Comparison of ENCODE assay signal across 9 mouse cellular contexts in genomic region chr7:16920150-16920579, GRCm38 (mm10). TPM values are rescaled to one million over a fixed set of nuclear protein-coding genes. Genes with fewer than 3 reads are reported as not detected.
DNase-seq lines count a peak whose midpoint lies in the region; ATAC-seq and TF ChIP-seq lines count a peak whose summit lies in the region.
"Had no signal": no experiment of that assay in that cellular context is flagged by ENCODE, and none has a peak within 500 bp of the region (broad histone marks: within the 10 kb centered on the region; RNA-seq: fewer than 3 reads in every experiment).

No protein-coding gene starts in this region.

- 44% methylated on average over 7 of the region's 7 CpGs for WGBS in embryonic facial prominence, embryonic 15.5 days
- 76% methylated on average over 7 of the region's 7 CpGs for WGBS in hindbrain, embryonic 14.5 days
- 81% methylated on average over 7 of the region's 7 CpGs for WGBS in midbrain, embryonic 16.5 days

- peaks cover 38% of the 10 kb centered on the region for H3K36me3 ChIP-seq in embryonic facial prominence, embryonic 15.5 days
- peaks cover 45% of the 10 kb centered on the region for H3K36me3 ChIP-seq in hindbrain, embryonic 14.5 days (replicated peaks; ENCODE audit: control insufficient read depth, insufficient read depth)
- peaks cover 38% of the 10 kb centered on the region; the same call in 1 of the 2 replicates for H3K36me3 ChIP-seq in midbrain, embryonic 16.5 days (ENCODE audit: control insufficient read depth, insufficient read depth, low read length)

- peak overlapping the region; percentile 100 for H3K27ac ChIP-seq in layer of hippocampus, adult 2 months
- peak overlapping the region; percentile 55 for H3K27ac ChIP-seq in embryonic facial prominence, embryonic 15.5 days (replicated peaks)
- peak overlapping the region; percentile 36; the same call in 1 of the 2 replicates for H3K27ac ChIP-seq in hindbrain, embryonic 14.5 days
- H3K27ac ChIP-seq in midbrain, embryonic 16.5 days (ENCODE audit: low read length), result no peak overlapping the region

- DNase-seq in layer of hippocampus, adult 2 months (ENCODE audit: low spot score in 2 of 2), result no peak
- no peak for DNase-seq in layer of hippocampus, postnatal 36 days
- no peak for DNase-seq in hindbrain, embryonic 14.5 days (ENCODE audit: low spot score)
- DNase-seq in yolk sac, embryonic 10.5 days (ENCODE audit: low spot score), result no peak
- no peak for DNase-seq in retina, embryonic 14.5 days (ENCODE audit: low spot score)
- no peak for DNase-seq in adipocyte (ENCODE audit: low spot score)
- DNase-seq: heart, postnatal 14 days had no signal

- no peaks in the 10 kb centered on the region for H3K27me3 ChIP-seq in embryonic facial prominence, embryonic 15.5 days
- H3K27me3 ChIP-seq in hindbrain, embryonic 14.5 days (ENCODE audit: control insufficient read depth, insufficient read depth, low read length), result no peaks in the 10 kb centered on the region
- no peaks in the 10 kb centered on the region for H3K27me3 ChIP-seq in midbrain, embryonic 16.5 days (ENCODE audit: control insufficient read depth, insufficient read depth, low read depth, low read length)

- peak overlapping the region; percentile 83 for H3K4me3 ChIP-seq in layer of hippocampus, adult 2 months
- no peak overlapping the region; the same call in 1 of the 2 replicates for H3K4me3 ChIP-seq in embryonic facial prominence, embryonic 15.5 days (replicated peaks)
- H3K4me3 ChIP-seq in hindbrain, embryonic 14.5 days (replicated peaks; ENCODE audit: low read length), result peak overlapping the region; percentile 10; the same call in 1 of the 2 replicates
- peak overlapping the region; percentile 2 for H3K4me3 ChIP-seq in midbrain, embryonic 16.5 days (ENCODE audit: low read depth, low read length)

- no peak for ATAC-seq in embryonic facial prominence, embryonic 15.5 days (ENCODE audit: insufficient number of reproducible peaks, low FRiP score, low TSS enrichment, low read depth)
- ATAC-seq in hindbrain, embryonic 14.5 days (ENCODE audit: low FRiP score), result no peak
- no peak for ATAC-seq in midbrain, embryonic 16.5 days

- peaks cover 56% of the 10 kb centered on the region for H3K4me1 ChIP-seq in embryonic facial prominence, embryonic 15.5 days
- peaks cover 43% of the 10 kb centered on the region for H3K4me1 ChIP-seq in hindbrain, embryonic 14.5 days (replicated peaks; ENCODE audit: control insufficient read depth, insufficient read depth, low read length)
- peaks cover 32% of the 10 kb centered on the region for H3K4me1 ChIP-seq in midbrain, embryonic 16.5 days (ENCODE audit: control insufficient read depth, insufficient read depth, low read length)

- H3K9me3 ChIP-seq in embryonic facial prominence, embryonic 15.5 days (replicated peaks), result no peaks in the 10 kb centered on the region
- H3K9me3 ChIP-seq in hindbrain, embryonic 14.5 days (ENCODE audit: control insufficient read depth, low read length), result no peaks in the 10 kb centered on the region
- no peaks in the 10 kb centered on the region for H3K9me3 ChIP-seq in midbrain, embryonic 16.5 days (replicated peaks; ENCODE audit: control insufficient read depth, low read length, poor library complexity, severe bottlenecking)

- peak overlapping the region; percentile 31 for H3K4me2 ChIP-seq in embryonic facial prominence, embryonic 15.5 days (replicated peaks)
- peak overlapping the region; percentile 96 for H3K4me2 ChIP-seq in hindbrain, embryonic 14.5 days (replicated peaks)
- peak overlapping the region; percentile 79 for H3K4me2 ChIP-seq in midbrain, embryonic 16.5 days (ENCODE audit: low read length)

- no peak for TF ChIP-seq CTCF in layer of hippocampus, adult 2 months (conservative IDR thresholded peaks at IDR 0.05)

- H3K9ac ChIP-seq in embryonic facial prominence, embryonic 15.5 days, result 0 out of 2 replicates have a peak overlapping the region, but pooled peaks have one; percentile 2
- H3K9ac ChIP-seq in hindbrain, embryonic 14.5 days, result peak overlapping the region; percentile 42; the same call in 1 of the 2 replicates
- peak overlapping the region; percentile 51; the same call in 1 of the 2 replicates for H3K9ac ChIP-seq in midbrain, embryonic 16.5 days (ENCODE audit: low read depth, low read length)

RNA-seq across cellular contexts. Expression of gene Calm3, which starts 3.7 kb away (rescaled TPM):
- 1,000 to 10,000 TPM; 2,074 to 2,160 TPM for total RNA-seq in layer of hippocampus, adult 2 months (2021)
- 1,000 to 10,000 TPM; 2,055 to 2,361 TPM for total RNA-seq in layer of hippocampus, postnatal 36 days (2021)
- 117 and 138 TPM in 2 replicates for polyA plus RNA-seq in embryonic facial prominence, embryonic 15.5 days (2015; fragmentation: Nextera tagmentation; extraction: Ambion mirVana)
- polyA plus RNA-seq in hindbrain, embryonic 14.5 days (2014; fragmentation: Nextera tagmentation; extraction: Ambion mirVana), result 510 and 527 TPM in 2 replicates
- polyA plus RNA-seq in midbrain, embryonic 16.5 days (2015; fragmentation: Nextera tagmentation; extraction: Ambion mirVana), result 405 and 443 TPM in 2 replicates

RNA-seq across cellular contexts. Expression of gene Ptgir, which starts 13.9 kb away (rescaled TPM):
- under 1 TPM; 0.10 to 0.20 TPM for total RNA-seq in layer of hippocampus, adult 2 months (2021)
- total RNA-seq in layer of hippocampus, postnatal 36 days (2021), result not detected
- polyA plus RNA-seq in embryonic facial prominence, embryonic 15.5 days (2015; fragmentation: Nextera tagmentation; extraction: Ambion mirVana), result 2.5 and 3.1 TPM in 2 replicates
- 0.26 TPM in 1 of 2 replicates, not detected in the other for polyA plus RNA-seq in hindbrain, embryonic 14.5 days (2014; fragmentation: Nextera tagmentation; extraction: Ambion mirVana)
- polyA plus RNA-seq in midbrain, embryonic 16.5 days (2015; fragmentation: Nextera tagmentation; extraction: Ambion mirVana), result 0.22 and 0.23 TPM in 2 replicates

RNA-seq across cellular contexts. Expression of gene Pnmal2, which starts 24.3 kb away (rescaled TPM):
- total RNA-seq in layer of hippocampus, adult 2 months (2021), result 100 to 1,000 TPM; 348 to 373 TPM
- 100 to 1,000 TPM; 345 to 361 TPM for total RNA-seq in layer of hippocampus, postnatal 36 days (2021)
- 22.4 and 26.0 TPM in 2 replicates for polyA plus RNA-seq in embryonic facial prominence, embryonic 15.5 days (2015; fragmentation: Nextera tagmentation; extraction: Ambion mirVana)
- 96.1 and 96.4 TPM in 2 replicates for polyA plus RNA-seq in hindbrain, embryonic 14.5 days (2014; fragmentation: Nextera tagmentation; extraction: Ambion mirVana)
- 186 and 206 TPM in 2 replicates for polyA plus RNA-seq in midbrain, embryonic 16.5 days (2015; fragmentation: Nextera tagmentation; extraction: Ambion mirVana)

RNA-seq across cellular contexts. Expression of gene Gng8, which starts 28.6 kb away (rescaled TPM):
- 1 to 10 TPM; 1.9 to 4.0 TPM for total RNA-seq in layer of hippocampus, adult 2 months (2021)
- 1 to 10 TPM; 2.4 to 2.7 TPM for total RNA-seq in layer of hippocampus, postnatal 36 days (2021)
- 27.8 and 36.3 TPM in 2 replicates for polyA plus RNA-seq in embryonic facial prominence, embryonic 15.5 days (2015; fragmentation: Nextera tagmentation; extraction: Ambion mirVana)
- 0.78 and 2.5 TPM in 2 replicates for polyA plus RNA-seq in hindbrain, embryonic 14.5 days (2014; fragmentation: Nextera tagmentation; extraction: Ambion mirVana)
- 14.0 and 49.2 TPM in 2 replicates for polyA plus RNA-seq in midbrain, embryonic 16.5 days (2015; fragmentation: Nextera tagmentation; extraction: Ambion mirVana)

RNA-seq across cellular contexts. Expression of gene Pnmal1, which starts 39.3 kb away (rescaled TPM):
- total RNA-seq in layer of hippocampus, adult 2 months (2021), result 100 to 1,000 TPM; 103 to 121 TPM
- total RNA-seq in layer of hippocampus, postnatal 36 days (2021), result 100 to 1,000 TPM; 119 to 124 TPM
- 1.8 and 2.9 TPM in 2 replicates for polyA plus RNA-seq in embryonic facial prominence, embryonic 15.5 days (2015; fragmentation: Nextera tagmentation; extraction: Ambion mirVana)
- 52.1 and 63.2 TPM in 2 replicates for polyA plus RNA-seq in hindbrain, embryonic 14.5 days (2014; fragmentation: Nextera tagmentation; extraction: Ambion mirVana)
- polyA plus RNA-seq in midbrain, embryonic 16.5 days (2015; fragmentation: Nextera tagmentation; extraction: Ambion mirVana), result 83.1 and 89.5 TPM in 2 replicates
- total RNA-seq: heart, postnatal 14 days had no signal

Comparison
In these comparisons a context has a peak if more than half of its experiments do, and no peak if none do; other contexts are left out.
1. H3K4me2 ChIP-seq: peak in every context shown above with its lines; median percentile 96 in hindbrain, embryonic 14.5 days; 79 in midbrain, embryonic 16.5 days; 31 in embryonic facial prominence, embryonic 15.5 days.